Mouse (Mus musculus) neutrophil, adult 5-6 weeks (primary cell): Measurements from ENCODE around the gene Cmip. TPM values are rescaled to one million over a fixed set of nuclear protein-coding genes. Genes with fewer than 3 reads are reported as not detected.
A peak's percentile ranks its signal among the peaks of the same experiment; 100 is the strongest.

Experiments used
- ATAC-seq: fragments of 151-379, 151-347 bp; 2 replicates; pipeline ENCODE4 v1.8.0; 2017; ENCODE audit warnings: mild to moderate bottlenecking, moderate TSS enrichment; ENCODE audit not compliant: insufficient number of reproducible peaks, poor library complexity, low FRiP score, severe bottlenecking; ENCODE audit errors: extremely low read depth
- total RNA-seq: library from RNA; stranded (forward); fragments of 200-1000 nt; gene quantifications from 2 replicates; pipeline ENCODE4 v1.2.3, GENCODE M21; 2017

The Cmip gene
- total RNA-seq, 1 experiment from 2014 or later = 74.6 TPM

GRCm38 (mm10) chr8:117361595-117362437 is 105.0 kb downstream of the Cmip start:
- no peak for ATAC-seq

- no peak for ATAC-seq
Observed at GRCm38 (mm10) chr8:117362438-117362726, 105.5 kb downstream of the Cmip start.

GRCm38 (mm10) chr8:117363291-117363690 is 106.4 kb downstream of the Cmip start:
- no peak for ATAC-seq

GRCm38 (mm10) chr8:117364374-117365160 is 107.7 kb downstream of the Cmip start:
- peak; percentile 72 for ATAC-seq

- ATAC-seq = no peak
Observed at GRCm38 (mm10) chr8:117366475-117366874, 109.6 kb downstream of the Cmip start.

GRCm38 (mm10) chr8:117367441-117367840 is 110.6 kb downstream of the Cmip start:
- peak; percentile 28 for ATAC-seq

GRCm38 (mm10) chr8:117368781-117369180 is 111.9 kb downstream of the Cmip start:
- ATAC-seq = no peak

- ATAC-seq = no peak
Observed at GRCm38 (mm10) chr8:117370009-117370408, 113.1 kb downstream of the Cmip start.

GRCm38 (mm10) chr8:117371189-117371588 is 114.3 kb downstream of the Cmip start:
- no peak for ATAC-seq

- no peak for ATAC-seq
Observed at GRCm38 (mm10) chr8:117372070-117372469, 115.2 kb downstream of the Cmip start.

GRCm38 (mm10) chr8:117373001-117373428 is 116.2 kb downstream of the Cmip start:
- no peak for ATAC-seq

- no peak for ATAC-seq
Observed at GRCm38 (mm10) chr8:117374087-117374486, 117.2 kb downstream of the Cmip start.

- no peak for ATAC-seq
Observed at GRCm38 (mm10) chr8:117376997-117377396, 120.1 kb downstream of the Cmip start.

- ATAC-seq = no peak
Observed at GRCm38 (mm10) chr8:117378625-117379024, 121.8 kb downstream of the Cmip start.

- no peak for ATAC-seq
Observed at GRCm38 (mm10) chr8:117379131-117379530, 122.3 kb downstream of the Cmip start.

GRCm38 (mm10) chr8:117380796-117381195 is 123.9 kb downstream of the Cmip start:
- ATAC-seq = no peak

- no peak for ATAC-seq
Observed at GRCm38 (mm10) chr8:117386142-117386541, 129.3 kb downstream of the Cmip start.

GRCm38 (mm10) chr8:117387642-117388041 is 130.8 kb downstream of the Cmip start:
- ATAC-seq = no peak

GRCm38 (mm10) chr8:117388370-117388769 is 131.5 kb downstream of the Cmip start:
- no peak for ATAC-seq

GRCm38 (mm10) chr8:117393853-117394252 is 137.0 kb downstream of the Cmip start:
- no peak for ATAC-seq
